ENCODE assay signal across 11 mouse cellular contexts in the genomic region with DNA sequence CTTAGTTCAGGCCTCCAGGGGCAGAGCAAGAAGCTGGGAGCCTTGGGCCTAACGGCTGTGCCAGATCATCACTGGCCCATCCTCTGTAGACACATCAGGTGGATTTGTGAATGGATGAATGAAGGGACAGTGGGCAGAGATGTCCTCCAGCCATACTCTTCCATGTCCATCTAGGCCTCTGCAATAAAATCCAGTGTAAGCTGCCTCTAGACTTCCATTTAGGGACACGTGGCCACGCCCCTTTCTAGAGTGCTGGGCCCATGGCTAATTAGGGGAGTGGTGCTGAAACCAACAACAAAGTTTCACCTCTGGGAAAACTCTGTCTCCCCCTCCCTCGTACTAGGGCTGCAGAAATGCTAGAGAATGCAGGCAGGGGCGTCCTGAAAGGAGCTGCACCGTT. TPM values are rescaled to one million over a fixed set of nuclear protein-coding genes. Genes with fewer than 3 reads are reported as not detected.
DNase-seq lines count a peak whose midpoint lies in the region; ATAC-seq and TF ChIP-seq lines count a peak whose summit lies in the region.
"Had no signal": no experiment of that assay in that cellular context is flagged by ENCODE, and none has a peak within 500 bp of the region (broad histone marks: within the 10 kb centered on the region; RNA-seq: fewer than 3 reads in every experiment).

No protein-coding gene starts in this region.

- no peak for TF ChIP-seq CTCF in layer of hippocampus, adult 2 months (conservative IDR thresholded peaks at IDR 0.05)

- H3K4me3 ChIP-seq in layer of hippocampus, adult 2 months, result peak overlapping the region; percentile 41
- peak overlapping the region; percentile 34 for H3K4me3 ChIP-seq in embryonic facial prominence, embryonic 13.5 days
- H3K4me3 ChIP-seq in intestine, embryonic 16.5 days (ENCODE audit: low read length), result peak overlapping the region; percentile 29
- peak overlapping the region; percentile 33 for H3K4me3 ChIP-seq in neural tube, embryonic 13.5 days

- H3K27me3 ChIP-seq in embryonic facial prominence, embryonic 13.5 days, result peaks cover 57% of the 10 kb centered on the region
- peaks cover 18% of the 10 kb centered on the region for H3K27me3 ChIP-seq in intestine, embryonic 16.5 days (replicated peaks; ENCODE audit: control insufficient read depth, insufficient read depth, low read length)
- peaks cover 61% of the 10 kb centered on the region for H3K27me3 ChIP-seq in neural tube, embryonic 13.5 days

- no peak for DNase-seq in layer of hippocampus, adult 2 months (ENCODE audit: low spot score in 2 of 2)
- no peak for DNase-seq in layer of hippocampus, adult 9-10 months (ENCODE audit: low spot score)
- DNase-seq in frontal cortex, postnatal 14 days (ENCODE audit: low spot score in 2 of 2), result no peak
- DNase-seq in frontal cortex, postnatal 10 days (ENCODE audit: low spot score in 2 of 2), result no peak
- DNase-seq in adrenal gland, postnatal 25 days, result no peak
- DNase-seq: cerebellum, adult 9-11 months; kidney, adult 18-20 months had no signal

- WGBS in embryonic facial prominence, embryonic 13.5 days, result 8% methylated on average over 6 of the region's 6 CpGs
- whole genome bisulfite sequencing in intestine, embryonic 16.5 days, result 12% methylated on average over 6 of the region's 6 CpGs
- 5% methylated on average over 6 of the region's 6 CpGs for WGBS in neural tube, embryonic 13.5 days

- ATAC-seq in embryonic facial prominence, embryonic 13.5 days (ENCODE audit: insufficient number of reproducible peaks, insufficient read depth, low FRiP score, low TSS enrichment, low read depth), result no peak
- no peak for ATAC-seq in intestine, embryonic 16.5 days
- no peak for ATAC-seq in neural tube, embryonic 13.5 days (ENCODE audit: low read depth)

- peaks cover 11% of the 10 kb centered on the region for H3K4me1 ChIP-seq in embryonic facial prominence, embryonic 13.5 days
- peaks cover 6% of the 10 kb centered on the region; the same call in 1 of the 2 replicates for H3K4me1 ChIP-seq in intestine, embryonic 16.5 days (ENCODE audit: control insufficient read depth, insufficient read depth, low read length)
- peaks cover 16% of the 10 kb centered on the region for H3K4me1 ChIP-seq in neural tube, embryonic 13.5 days (replicated peaks)

- no peak overlapping the region for H3K27ac ChIP-seq in layer of hippocampus, adult 2 months
- H3K27ac ChIP-seq in embryonic facial prominence, embryonic 13.5 days, result no peak overlapping the region
- H3K27ac ChIP-seq in intestine, embryonic 16.5 days (ENCODE audit: low read length), result no peak overlapping the region
- no peak overlapping the region for H3K27ac ChIP-seq in neural tube, embryonic 13.5 days (replicated peaks)

- no peaks in the 10 kb centered on the region for H3K9me3 ChIP-seq in embryonic facial prominence, embryonic 13.5 days
- no peaks in the 10 kb centered on the region for H3K9me3 ChIP-seq in intestine, embryonic 16.5 days (ENCODE audit: control insufficient read depth, low read length)
- no peaks in the 10 kb centered on the region for H3K9me3 ChIP-seq in neural tube, embryonic 13.5 days

- no peaks in the 10 kb centered on the region for H3K36me3 ChIP-seq in embryonic facial prominence, embryonic 13.5 days
- H3K36me3 ChIP-seq in intestine, embryonic 16.5 days (ENCODE audit: control insufficient read depth, insufficient read depth, low read length), result no peaks in the 10 kb centered on the region
- H3K36me3 ChIP-seq in neural tube, embryonic 13.5 days, result no peaks in the 10 kb centered on the region

- peak overlapping the region; percentile 65 for H3K4me2 ChIP-seq in embryonic facial prominence, embryonic 13.5 days
- peak overlapping the region; percentile 53 for H3K4me2 ChIP-seq in intestine, embryonic 16.5 days (ENCODE audit: low read depth, low read length)
- H3K4me2 ChIP-seq in neural tube, embryonic 13.5 days, result peak overlapping the region; percentile 55

- peak overlapping the region; percentile 49 for H3K9ac ChIP-seq in embryonic facial prominence, embryonic 13.5 days
- H3K9ac ChIP-seq in intestine, embryonic 16.5 days (ENCODE audit: low read depth, low read length), result no peak overlapping the region
- peak overlapping the region; percentile 59 for H3K9ac ChIP-seq in neural tube, embryonic 13.5 days

RNA-seq across cellular contexts. Expression of a gene that starts 0.4 kb away (rescaled TPM):
- not detected for total RNA-seq in layer of hippocampus, adult 2 months (2021)
- polyA plus RNA-seq in embryonic facial prominence, embryonic 13.5 days (2015; fragmentation: Nextera tagmentation; extraction: Ambion mirVana), result not detected in 2 replicates
- not detected in 2 replicates for polyA plus RNA-seq in intestine, embryonic 16.5 days (2015; fragmentation: Nextera tagmentation; extraction: Ambion mirVana)
- polyA plus RNA-seq in neural tube, embryonic 13.5 days (2015; fragmentation: Nextera tagmentation; extraction: Ambion mirVana), result 1.2 and 4.1 TPM in 2 replicates
- total RNA-seq in adrenal gland, postnatal 25 days (2021), result not detected in 2 replicates
- polyA plus RNA-seq: Patski had no signal

RNA-seq across cellular contexts. Expression of a gene that starts 5.9 kb away (rescaled TPM):
- total RNA-seq in layer of hippocampus, adult 2 months (2021), result under 1 TPM; 0.41 to 0.42 TPM
- polyA plus RNA-seq in embryonic facial prominence, embryonic 13.5 days (2015; fragmentation: Nextera tagmentation; extraction: Ambion mirVana), result not detected in 2 replicates
- polyA plus RNA-seq in intestine, embryonic 16.5 days (2015; fragmentation: Nextera tagmentation; extraction: Ambion mirVana), result not detected in 2 replicates
- 0.30 and 0.42 TPM in 2 replicates for polyA plus RNA-seq in neural tube, embryonic 13.5 days (2015; fragmentation: Nextera tagmentation; extraction: Ambion mirVana)
- total RNA-seq in adrenal gland, postnatal 25 days (2021), result not detected in 2 replicates
- polyA plus RNA-seq: Patski had no signal

RNA-seq across cellular contexts. Expression of a gene that starts 49.7 kb away (rescaled TPM):
- not detected for total RNA-seq in layer of hippocampus, adult 2 months (2021)
- 2.4 and 3.9 TPM in 2 replicates for polyA plus RNA-seq in embryonic facial prominence, embryonic 13.5 days (2015; fragmentation: Nextera tagmentation; extraction: Ambion mirVana)
- not detected in 2 replicates for polyA plus RNA-seq in intestine, embryonic 16.5 days (2015; fragmentation: Nextera tagmentation; extraction: Ambion mirVana)
- 1.6 and 2.0 TPM in 2 replicates for polyA plus RNA-seq in neural tube, embryonic 13.5 days (2015; fragmentation: Nextera tagmentation; extraction: Ambion mirVana)
- not detected in 2 replicates for total RNA-seq in adrenal gland, postnatal 25 days (2021)
- polyA plus RNA-seq: Patski had no signal

RNA-seq across cellular contexts. Expression of a gene that starts 51.1 kb away (rescaled TPM):
- 10 to 100 TPM; 49.5 to 55.6 TPM for total RNA-seq in layer of hippocampus, adult 2 months (2021)
- polyA plus RNA-seq in embryonic facial prominence, embryonic 13.5 days (2015; fragmentation: Nextera tagmentation; extraction: Ambion mirVana), result 25.9 and 32.2 TPM in 2 replicates
- 29.4 and 30.1 TPM in 2 replicates for polyA plus RNA-seq in intestine, embryonic 16.5 days (2015; fragmentation: Nextera tagmentation; extraction: Ambion mirVana)
- polyA plus RNA-seq in neural tube, embryonic 13.5 days (2015; fragmentation: Nextera tagmentation; extraction: Ambion mirVana), result 24.3 and 28.7 TPM in 2 replicates
- 53.9 and 62.4 TPM in 2 replicates for total RNA-seq in adrenal gland, postnatal 25 days (2021)
